9 mouse cellular contexts compared by ENCODE assay signal in genomic region chr12:54034666-54035346, GRCm38 (mm10).
DNase-seq lines count a peak whose midpoint lies in the region; ATAC-seq and TF ChIP-seq lines count a peak whose summit lies in the region.
"Had no signal": no experiment of that assay in that cellular context is flagged by ENCODE, and none has a peak within 500 bp of the region (broad histone marks: within the 10 kb centered on the region; RNA-seq: fewer than 3 reads in every experiment).

No protein-coding gene starts in this region.

- peak overlapping the region; percentile 88 for H3K27ac ChIP-seq in hindbrain, embryonic 11.5 days (ENCODE audit: low read depth, low read length)
- peak overlapping the region; percentile 70 for H3K27ac ChIP-seq in midbrain, postnatal 0 days (ENCODE audit: low read depth, low read length)

- peaks cover 8% of the 10 kb centered on the region for H3K4me1 ChIP-seq in hindbrain, embryonic 11.5 days (replicated peaks; ENCODE audit: control insufficient read depth, insufficient read depth, low read length)
- no peaks in the 10 kb centered on the region; the same call in 1 of the 2 replicates for H3K4me1 ChIP-seq in midbrain, postnatal 0 days (ENCODE audit: insufficient read depth, low read length)

- H3K4me3 ChIP-seq in hindbrain, embryonic 11.5 days (ENCODE audit: low read depth, low read length), result no peak overlapping the region
- H3K4me3 ChIP-seq in midbrain, postnatal 0 days (ENCODE audit: low read depth, low read length), result no peak overlapping the region

- no peak overlapping the region for H3K4me2 ChIP-seq in hindbrain, embryonic 11.5 days (replicated peaks; ENCODE audit: low read depth, low read length)
- H3K4me2 ChIP-seq in midbrain, postnatal 0 days (ENCODE audit: low read depth, low read length, poor library complexity, severe bottlenecking), result no peak overlapping the region

- H3K9ac ChIP-seq in hindbrain, embryonic 11.5 days (ENCODE audit: low read depth, low read length), result peak overlapping the region; percentile 44
- no peak overlapping the region for H3K9ac ChIP-seq in midbrain, postnatal 0 days (replicated peaks; ENCODE audit: low read length, poor library complexity, severe bottlenecking)

- no peaks in the 10 kb centered on the region for H3K36me3 ChIP-seq in hindbrain, embryonic 11.5 days (ENCODE audit: control insufficient read depth, insufficient read depth, low read length)
- H3K36me3 ChIP-seq in midbrain, postnatal 0 days (ENCODE audit: insufficient read depth, low read length), result no peaks in the 10 kb centered on the region

- no peak for TF ChIP-seq CTCF in midbrain, postnatal 0 days (IDR thresholded peaks at IDR 0.05)

- no peaks in the 10 kb centered on the region for H3K27me3 ChIP-seq in hindbrain, embryonic 11.5 days (ENCODE audit: control insufficient read depth, insufficient read depth, low read length)
- H3K27me3 ChIP-seq in midbrain, postnatal 0 days (ENCODE audit: insufficient read depth, low read length), result no peaks in the 10 kb centered on the region
- H3K27me3 ChIP-seq: CH12.LX had no signal

- WGBS in hindbrain, embryonic 11.5 days, result 12% methylated on average over 8 of the region's 8 CpGs
- WGBS in midbrain, postnatal 0 days, result 13% methylated on average over 8 of the region's 8 CpGs

- ATAC-seq in hindbrain, embryonic 11.5 days (ENCODE audit: low FRiP score), result peak; percentile 97
- ATAC-seq in midbrain, postnatal 0 days (ENCODE audit: low FRiP score), result peak; percentile 92

- no peaks in the 10 kb centered on the region for H3K9me3 ChIP-seq in hindbrain, embryonic 11.5 days (ENCODE audit: control insufficient read depth, low read length)
- H3K9me3 ChIP-seq in midbrain, postnatal 0 days (ENCODE audit: low read length), result no peaks in the 10 kb centered on the region

- peak; percentile 8 to 32 for DNase-seq in kidney, postnatal 4 days
- DNase-seq in kidney, postnatal 10 days, result no peak
- DNase-seq in embryo, embryonic 11.5 days (ENCODE audit: low read depth, low spot score), result peak; percentile 20
- peak; percentile 81 for DNase-seq in hindbrain, embryonic 11.5 days (ENCODE audit: low spot score)
- DNase-seq in midbrain, postnatal 0 days (ENCODE audit: low spot score), result peak; percentile 82
- DNase-seq in T-cell, adult 2 months (ENCODE audit: low spot score), result no peak
- DNase-seq in heart, adult 11 months, result no peak
- DNase-seq in lung, postnatal 10 days, result no peak

Comparison
In these comparisons a context has a peak if more than half of its experiments do, and no peak if none do; other contexts are left out.
1. DNase-seq: peak in kidney, postnatal 4 days (2 of 2), embryo, embryonic 11.5 days (single experiment), hindbrain, embryonic 11.5 days (single experiment) and midbrain, postnatal 0 days (single experiment); none in kidney, postnatal 10 days (single experiment), T-cell, adult 2 months (single experiment), heart, adult 11 months (single experiment) and lung, postnatal 10 days (single experiment).